Mouse (Mus musculus) CD8-positive naive resting alpha-beta T cell, adult 2 months (primary cell): ENCODE results near the gene Malsu1.
A peak's percentile ranks its signal among the peaks of the same experiment; 100 is the strongest.

Experiments
- DNase-seq, 2 experiments: peaks; one replicate each; pipeline ENCODE4 v3.0.0; 2022; ENCODE audit warnings: low read depth in 2 of 2, low spot score in 2 of 2

Gene Malsu1

GRCm38 (mm10) chr6:49073304-49074116 lies at the start of gene Malsu1:
TSS of gene Malsu1 (plus strand) at chr6:49073795.
- DNase-seq = peak; percentile 81 to 89

- DNase-seq = no peak
Measured at GRCm38 (mm10) chr6:49025290-49025689, 48.3 kb upstream of the Malsu1 start.

- DNase-seq = no peak
Measured at GRCm38 (mm10) chr6:49026496-49026895, 47.1 kb upstream of the Malsu1 start.

- no peak for DNase-seq
Measured at GRCm38 (mm10) chr6:49028019-49028418, 45.6 kb upstream of the Malsu1 start.

GRCm38 (mm10) chr6:49028708-49029107 lies 44.9 kb upstream of the Malsu1 start:
- DNase-seq = no peak

GRCm38 (mm10) chr6:49031230-49031629 lies 42.4 kb upstream of the Malsu1 start:
- DNase-seq = no peak

GRCm38 (mm10) chr6:49032783-49033182 lies 40.8 kb upstream of the Malsu1 start:
- DNase-seq = no peak

GRCm38 (mm10) chr6:49036275-49037267 lies 37.0 kb upstream of the Malsu1 start, which contains the start of gene Gpnmb:
TSS of gene Gpnmb (plus strand) at chr6:49036546.
- DNase-seq = no peak

GRCm38 (mm10) chr6:49037268-49037662 lies 36.3 kb upstream of the Malsu1 start:
- no peak for DNase-seq

- peak; percentile 52 to 70 for DNase-seq
Measured at GRCm38 (mm10) chr6:49039470-49040180, 34.0 kb upstream of the Malsu1 start.

GRCm38 (mm10) chr6:49046502-49046901 lies 27.1 kb upstream of the Malsu1 start:
- no peak for DNase-seq

- DNase-seq = no peak
Measured at GRCm38 (mm10) chr6:49046976-49047375, 26.6 kb upstream of the Malsu1 start.

GRCm38 (mm10) chr6:49047848-49048247 lies 25.7 kb upstream of the Malsu1 start:
- DNase-seq = no peak

GRCm38 (mm10) chr6:49048395-49048794 lies 25.2 kb upstream of the Malsu1 start:
- no peak for DNase-seq

- no peak for DNase-seq
Measured at GRCm38 (mm10) chr6:49050677-49051410, 22.8 kb upstream of the Malsu1 start.

GRCm38 (mm10) chr6:49052191-49052590 lies 21.4 kb upstream of the Malsu1 start:
- no peak for DNase-seq

- no peak for DNase-seq
Measured at GRCm38 (mm10) chr6:49055256-49055733, 18.3 kb upstream of the Malsu1 start.

- DNase-seq = no peak
Measured at GRCm38 (mm10) chr6:49056009-49056408, 17.6 kb upstream of the Malsu1 start.

GRCm38 (mm10) chr6:49057053-49058021 lies 16.3 kb upstream of the Malsu1 start:
- DNase-seq = peak; percentile 56 to 66
